Mouse (Mus musculus) myocyte (in vitro differentiated cells): Measurements from ENCODE around the gene Dnmt3b.

Experiments
- CEBPB ChIP-seq: IDR thresholded peaks from 2 replicates; pipeline ENCODE4 v1.6.1; 2011; ENCODE audit warnings: mild to moderate bottlenecking, moderate library complexity; ENCODE audit not compliant: poor library complexity, insufficient read depth, severe bottlenecking
- E2F4 ChIP-seq: IDR thresholded peaks from one replicate; pipeline ENCODE4 v1.6.1; 2011; ENCODE audit warnings: mild to moderate bottlenecking, control low read depth, moderate library complexity; ENCODE audit not compliant: insufficient read depth
- MYOG ChIP-seq, 3 experiments: IDR thresholded peaks; one replicate each; pipeline ENCODE4 v1.6.1; 2011; ENCODE audit warnings: control low read depth in 2 of 3, low read depth in 2 of 3, mild to moderate bottlenecking in 2 of 3; ENCODE audit not compliant: insufficient read length in 2 of 3, control insufficient read depth in 1 of 3, insufficient read depth in 1 of 3
- POLR2A ChIP-seq: IDR thresholded peaks from one replicate; pipeline ENCODE4 v1.6.1; 2011; ENCODE audit warnings: low read depth, mild to moderate bottlenecking, control low read depth, moderate library complexity; ENCODE audit not compliant: insufficient read length
- POLR2AphosphoS2 ChIP-seq: IDR thresholded peaks from one replicate; pipeline ENCODE4 v1.6.1; 2011; ENCODE audit warnings: low read depth, control low read depth; ENCODE audit not compliant: insufficient read length
- TCF12 ChIP-seq: IDR thresholded peaks from one replicate; pipeline ENCODE4 v1.6.1; 2011; ENCODE audit warnings: mild to moderate bottlenecking, control low read depth; ENCODE audit not compliant: poor library complexity, insufficient read depth, severe bottlenecking

DNA sequence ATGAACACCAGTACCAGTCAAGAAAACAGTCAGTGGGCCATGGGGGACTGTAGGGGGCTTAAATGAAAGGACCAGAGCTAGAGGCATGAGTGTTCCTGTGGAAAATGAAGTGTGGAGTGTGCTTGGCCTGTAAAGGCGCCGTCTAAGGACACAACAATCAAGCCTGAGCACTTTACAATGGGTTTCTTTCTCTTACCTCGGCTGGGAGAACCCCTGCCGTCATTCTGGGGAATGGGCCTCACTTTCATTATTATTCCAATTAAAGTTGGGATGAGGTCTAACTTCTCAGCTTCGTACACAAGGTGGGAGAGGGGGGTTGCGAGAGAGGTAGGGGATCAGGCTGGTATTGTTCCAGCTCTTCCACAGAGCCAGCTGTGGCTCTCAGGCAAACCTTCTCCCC, 6.3 kb upstream of the Dnmt3b start:
- TF ChIP-seq POLR2AphosphoS2 (no peak), POLR2A (no peak), MYOG (IDR thresholded peaks at IDR 0.05; ENCODE audit: control insufficient read depth in 1 of 3, insufficient read depth in 1 of 3, insufficient read length in 2 of 3, low read depth in 2 of 3) (no peak), TCF12 (no peak), E2F4 (no peak), CEBPB (no peak)
